Mouse (Mus musculus) E14TG2a.4 (cell line): ENCODE results near the gene Gna11.

ENCODE experiments used
- CTCF ChIP-seq: conservative IDR thresholded peaks from 2 replicates; pipeline ENCODE4 v1.5.1; 2014; ENCODE audit warnings: low read length
- NANOG ChIP-seq: IDR thresholded peaks from 2 replicates; pipeline ENCODE4 v1.6.1; 2014; ENCODE audit warnings: borderline replicate concordance, low read length, mixed read lengths
- POU5F1 ChIP-seq: IDR thresholded peaks from 2 replicates; pipeline ENCODE4 v1.6.1; 2014; ENCODE audit warnings: low read length, borderline replicate concordance

DNA sequence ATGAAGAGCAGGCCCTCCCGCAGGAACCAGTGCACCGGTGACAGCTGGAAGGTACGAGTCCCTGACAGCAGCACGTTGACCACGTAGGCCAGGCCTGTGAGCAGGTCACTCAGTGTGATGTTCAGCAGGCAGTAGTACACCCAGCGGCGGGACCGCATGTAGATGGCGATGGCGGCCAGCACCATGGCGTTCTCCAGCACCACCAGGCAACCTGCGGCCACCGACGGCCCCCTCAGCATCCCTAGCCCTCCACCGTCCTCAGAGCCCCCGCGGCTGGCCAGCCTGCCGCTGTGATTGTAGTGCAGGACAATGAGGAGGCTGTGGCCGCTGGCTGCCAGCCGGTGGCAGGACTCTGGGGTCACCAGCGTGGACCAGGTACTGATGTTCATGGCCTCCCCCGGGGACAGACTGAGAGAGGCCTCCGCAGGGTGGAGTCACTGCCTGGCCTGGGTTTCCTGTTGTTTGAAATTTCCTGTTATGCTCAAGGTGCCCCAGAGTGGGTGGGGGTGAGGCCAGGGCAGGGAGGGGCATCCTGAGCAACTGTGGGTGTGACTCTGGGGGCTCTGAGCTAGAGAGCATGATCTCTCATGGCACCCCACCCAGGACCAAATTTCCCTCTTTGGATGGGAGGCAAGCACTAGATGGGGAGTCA lies 45.6 kb downstream of the Gna11 start:
- TF ChIP-seq CTCF, result no peak
- TF ChIP-seq NANOG, result no peak
- no peak for TF ChIP-seq POU5F1
